Mouse (Mus musculus): ENCODE measurements around the gene Lhfp. TPM values are rescaled to one million over a fixed set of nuclear protein-coding genes. Genes with fewer than 3 reads are reported as not detected.
A peak's percentile ranks its signal among the peaks of the same experiment; 100 is the strongest.

The Lhfp gene
- not detected in 2 replicates for total RNA-seq (2014; fragmentation: Nextera tagmentation)
- not detected in 2 replicates for total RNA-seq (2017)

DNA sequence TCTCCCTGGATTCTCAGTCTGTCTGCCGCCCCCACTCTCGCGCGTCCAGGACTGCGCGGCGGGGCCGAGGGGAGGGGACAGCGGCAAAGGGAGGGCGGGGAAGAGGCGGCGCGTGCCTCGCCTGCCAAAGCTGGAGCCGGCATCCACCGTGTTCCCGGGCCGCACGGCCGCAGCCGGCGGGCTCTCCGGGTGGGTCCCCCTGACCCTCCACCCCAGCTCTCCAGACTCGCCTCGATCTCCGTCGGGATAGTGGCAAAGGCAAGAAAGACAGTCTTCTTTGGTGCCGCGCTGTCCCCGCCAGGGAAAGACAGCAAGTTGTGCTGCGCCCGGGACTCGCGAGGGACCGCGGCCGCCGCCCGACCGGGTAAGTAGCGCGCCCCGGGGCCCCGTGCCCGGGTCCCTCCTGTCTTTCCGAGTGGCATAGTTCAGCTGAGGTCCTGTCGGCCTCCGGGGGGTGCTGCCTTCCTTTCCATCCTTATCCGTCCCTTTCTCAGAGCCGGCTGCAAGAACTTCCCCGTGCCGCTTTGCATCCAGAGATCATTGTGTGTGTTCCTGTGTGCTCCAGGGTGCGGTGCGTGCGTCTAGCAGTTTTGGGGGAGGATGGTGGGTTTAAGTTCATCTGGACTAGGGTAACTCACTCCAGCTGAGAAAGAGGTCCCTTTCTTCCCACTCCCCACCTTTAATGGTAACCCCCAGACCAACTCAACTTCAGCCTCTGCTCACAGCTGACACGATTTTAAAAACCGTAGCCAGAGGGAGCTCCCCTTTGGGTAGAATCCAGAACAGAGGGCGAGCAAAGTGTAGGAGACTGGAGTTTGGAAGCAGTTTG is at the start of gene Lhfp:
TSS of gene Lhfp (plus strand) at position 118 of the 829 bp plus-strand sequence.
- ATAC-seq (replicated peaks; ENCODE audit: poor library complexity, severe bottlenecking) = peak; percentile 55

DNA sequence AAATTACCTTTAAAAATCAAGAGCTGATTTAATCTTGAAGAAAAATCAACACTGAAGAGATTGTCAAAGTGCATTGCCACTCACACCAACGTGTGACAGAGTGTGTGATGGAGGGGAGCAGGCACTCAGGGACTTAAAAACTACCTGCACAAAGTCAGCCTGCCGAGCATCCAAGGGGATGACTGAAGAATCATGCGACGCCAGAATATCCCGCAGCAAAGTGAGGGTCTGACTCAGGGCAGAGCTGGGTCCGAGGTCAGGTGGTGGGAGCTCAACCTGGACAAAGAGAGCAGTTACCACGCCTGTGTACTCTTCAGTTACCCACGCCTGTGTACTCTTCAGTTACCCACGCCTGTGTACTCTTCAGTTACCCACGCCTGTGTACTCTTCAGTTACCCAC is 48.0 kb upstream of the Lhfp start:
- ATAC-seq (replicated peaks; ENCODE audit: poor library complexity, severe bottlenecking) = no peak

DNA sequence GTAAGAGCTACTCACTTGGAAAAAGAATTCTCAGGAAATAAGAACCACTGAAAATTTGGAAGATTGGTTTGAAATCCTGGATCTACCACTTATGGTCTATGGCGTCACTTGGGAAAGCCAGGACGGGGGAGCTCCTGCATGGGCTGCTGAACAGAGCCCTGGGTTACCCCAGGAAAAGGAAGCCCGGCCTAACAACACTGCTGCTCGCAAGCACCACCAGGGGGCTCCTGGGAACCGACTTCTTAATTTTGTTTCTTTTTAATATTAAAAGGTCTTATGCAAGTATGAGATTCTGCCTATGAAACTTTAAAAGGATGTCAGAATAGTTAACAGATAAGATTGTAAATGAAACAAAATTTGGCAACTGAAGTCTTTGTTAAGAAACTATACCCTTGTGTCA is 46.7 kb upstream of the Lhfp start:
- no peak for ATAC-seq (replicated peaks; ENCODE audit: poor library complexity, severe bottlenecking)

DNA sequence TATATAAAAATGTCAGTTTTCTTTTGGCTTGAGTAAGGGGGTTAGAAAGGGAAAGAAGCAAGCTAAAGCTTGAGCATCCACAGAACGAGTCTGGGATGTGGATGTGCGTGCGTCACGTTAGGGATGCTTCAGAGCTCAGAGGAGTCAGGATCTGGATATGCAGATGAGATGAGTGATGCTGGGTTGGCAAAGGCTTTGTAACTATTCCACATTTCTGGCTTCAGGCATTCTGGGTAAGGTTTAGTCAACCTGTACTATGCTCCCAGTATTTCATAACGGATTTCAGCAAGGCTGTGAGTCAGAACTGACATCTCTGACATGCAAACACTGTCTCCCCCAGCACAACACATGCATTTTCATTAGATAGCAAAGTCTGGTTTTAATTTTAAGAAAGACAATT is 44.7 kb upstream of the Lhfp start:
- ATAC-seq (replicated peaks; ENCODE audit: poor library complexity, severe bottlenecking) = no peak

- ATAC-seq (replicated peaks; ENCODE audit: poor library complexity, severe bottlenecking) = no peak
Observed at GRCm38 (mm10) chr3:52997381-52997780, 43.9 kb upstream of the Lhfp start.

DNA sequence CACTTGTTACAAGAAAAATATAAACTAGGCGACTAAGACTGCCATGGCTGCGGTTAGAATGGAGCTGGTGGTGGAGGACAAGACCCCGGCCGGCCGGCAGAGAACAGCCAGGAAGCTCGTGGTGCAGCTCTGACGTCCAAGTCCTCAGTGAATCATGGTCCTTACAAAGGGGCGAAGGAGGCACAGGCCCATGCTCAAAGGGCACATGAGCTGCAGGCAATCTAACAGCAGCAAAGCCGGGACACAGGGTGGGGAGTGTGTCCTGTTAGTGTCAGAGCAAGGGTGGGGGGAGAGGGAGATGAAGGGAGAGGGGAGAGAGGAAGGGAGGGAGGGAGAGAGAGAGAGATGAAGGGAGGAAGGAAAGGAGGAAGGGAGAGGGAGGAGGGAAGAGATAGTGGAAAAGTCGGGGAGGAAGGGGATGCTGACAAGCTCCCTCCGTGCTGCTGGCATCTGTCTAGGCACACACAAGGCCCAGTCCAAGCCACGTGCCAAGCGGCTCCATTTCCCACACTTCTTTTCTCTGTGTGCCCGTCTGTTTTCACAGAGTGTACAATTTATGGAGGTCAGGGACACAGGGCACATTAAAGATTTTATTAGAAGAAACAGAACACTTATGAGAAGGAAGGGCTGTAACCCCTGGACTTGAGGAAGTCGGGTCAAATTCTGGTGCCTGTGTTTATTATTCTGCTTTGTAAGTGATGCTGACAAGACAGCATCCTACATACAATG is 42.1 kb upstream of the Lhfp start:
- ATAC-seq (replicated peaks; ENCODE audit: poor library complexity, severe bottlenecking) = no peak

DNA sequence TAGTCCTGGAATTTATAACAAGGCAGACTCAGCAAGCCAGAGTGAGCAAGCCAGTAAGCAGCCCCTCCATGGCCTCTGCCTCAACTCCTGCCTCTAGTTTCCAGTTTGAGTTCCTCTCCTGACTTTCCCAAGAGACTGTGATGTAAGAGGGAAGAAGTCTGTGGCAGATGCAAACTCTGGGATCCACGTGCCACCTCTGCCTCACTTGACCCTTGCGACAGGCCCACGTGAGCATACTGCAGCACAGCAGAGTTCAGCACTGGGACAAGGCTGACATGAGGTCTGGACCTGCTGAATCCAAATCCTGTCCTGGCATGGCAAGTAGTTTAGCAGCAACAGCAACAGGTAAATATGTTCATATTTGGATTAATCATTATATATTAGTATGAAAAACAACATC is 41.3 kb upstream of the Lhfp start:
- no peak for ATAC-seq (replicated peaks; ENCODE audit: poor library complexity, severe bottlenecking)

GRCm38 (mm10) chr3:53002076-53002475 is 39.3 kb upstream of the Lhfp start:
- ATAC-seq (replicated peaks; ENCODE audit: poor library complexity, severe bottlenecking) = no peak

DNA sequence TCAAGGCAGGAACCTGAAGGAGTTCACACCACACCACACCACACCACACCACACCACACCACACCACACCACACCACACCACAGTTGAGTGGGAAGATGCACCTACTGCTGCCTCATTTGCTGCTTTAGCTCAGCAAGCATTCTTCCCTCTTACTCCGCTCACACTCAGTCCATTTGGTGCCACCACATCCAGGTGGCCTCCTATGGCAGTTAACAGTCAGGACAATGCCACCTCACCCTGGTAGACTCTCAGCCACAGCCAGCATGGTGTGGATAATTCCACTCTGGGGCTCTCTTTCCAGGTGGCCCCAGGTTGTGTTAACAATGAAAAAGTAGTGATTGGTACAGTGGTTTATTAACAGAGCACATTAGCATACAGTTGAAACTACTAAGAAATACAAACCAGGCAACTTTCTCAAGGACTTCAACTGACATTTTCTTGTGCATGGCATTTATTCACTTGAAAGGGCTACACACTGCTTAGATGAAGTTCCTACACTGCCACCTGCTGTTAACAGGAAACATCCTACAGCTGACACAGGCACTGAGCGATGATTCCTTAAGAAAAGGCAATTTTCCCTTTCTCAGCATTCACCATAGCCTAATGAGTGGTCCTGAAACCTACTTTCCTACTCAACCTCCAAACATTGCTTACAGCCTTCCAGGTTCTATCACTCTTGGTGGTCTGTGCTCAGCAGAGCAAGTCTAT is 36.8 kb upstream of the Lhfp start:
- ATAC-seq (replicated peaks; ENCODE audit: poor library complexity, severe bottlenecking) = peak; percentile 46; the same call in 1 of the 2 replicates

DNA sequence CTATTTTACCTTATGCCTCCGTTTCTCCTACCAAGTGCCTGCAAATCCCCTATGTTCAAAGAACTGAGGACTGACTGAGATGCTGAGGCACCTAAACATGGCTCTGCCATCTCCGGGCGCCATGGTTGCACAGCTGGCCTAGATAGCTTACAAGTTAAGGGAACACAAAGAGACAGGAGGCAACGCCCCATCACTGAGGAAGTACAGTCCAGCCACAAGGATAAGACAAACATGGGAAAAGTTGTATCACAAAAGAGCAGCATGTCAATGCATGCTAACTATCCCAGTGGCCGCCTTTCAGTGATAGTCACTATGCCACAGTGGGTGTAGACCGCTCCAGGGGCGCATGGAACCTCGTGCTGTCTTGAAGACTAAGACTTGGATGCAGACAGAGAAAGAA is 33.9 kb upstream of the Lhfp start:
- ATAC-seq (replicated peaks; ENCODE audit: poor library complexity, severe bottlenecking) = no peak

- peak; percentile 98 for ATAC-seq (replicated peaks; ENCODE audit: poor library complexity, severe bottlenecking)
Observed at GRCm38 (mm10) chr3:53016436-53017340, 24.6 kb upstream of the Lhfp start, which contains the start of gene Cog6. Cog6 (minus strand) TSS chr3:53017237.

DNA sequence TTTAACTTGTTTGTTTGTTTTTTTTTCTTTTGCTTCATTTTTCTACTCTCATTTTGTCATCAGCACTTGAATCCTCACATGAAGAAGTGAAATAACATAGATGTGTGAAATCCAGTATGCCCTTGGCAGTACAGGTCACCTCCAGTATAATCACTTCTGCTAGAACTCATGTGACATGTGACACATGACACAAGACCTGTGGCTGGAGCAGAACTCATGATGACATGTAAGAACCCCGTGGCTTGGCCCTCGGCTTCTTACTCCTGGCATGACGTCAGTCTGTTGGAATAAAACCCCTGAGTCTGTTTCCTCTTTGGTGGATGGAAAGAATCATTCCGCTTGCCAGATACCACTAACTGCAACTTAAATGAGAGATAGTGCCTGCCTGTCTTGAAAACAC is 14.0 kb upstream of the Lhfp start:
- peak; percentile 57 for ATAC-seq (replicated peaks; ENCODE audit: poor library complexity, severe bottlenecking)

GRCm38 (mm10) chr3:53029046-53029445 is 12.3 kb upstream of the Lhfp start:
- ATAC-seq (replicated peaks; ENCODE audit: poor library complexity, severe bottlenecking) = peak; percentile 73; the same call in 1 of the 2 replicates

DNA sequence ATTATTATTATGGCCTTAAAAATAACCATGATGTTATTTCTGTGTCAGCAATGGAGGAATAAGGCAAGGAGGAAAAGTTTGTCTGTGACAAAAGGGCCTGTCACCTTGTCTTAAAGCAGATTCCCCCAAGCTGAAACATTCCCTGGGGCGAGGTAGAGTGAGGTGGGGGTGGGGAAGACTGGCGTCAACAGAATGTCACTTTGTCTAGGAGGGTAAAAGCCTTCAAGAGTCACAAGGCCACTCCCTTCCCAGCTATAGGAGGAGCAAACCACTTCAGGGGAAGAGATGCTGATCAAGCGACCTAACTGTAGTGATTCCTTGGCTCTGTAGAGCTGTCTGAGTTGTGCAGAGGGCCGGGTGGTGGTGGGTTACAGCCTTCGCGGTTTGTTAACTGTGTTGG is 9.7 kb upstream of the Lhfp start:
- ATAC-seq (replicated peaks; ENCODE audit: poor library complexity, severe bottlenecking) = no peak

GRCm38 (mm10) chr3:53032432-53032831 is 8.9 kb upstream of the Lhfp start:
- no peak for ATAC-seq (replicated peaks; ENCODE audit: poor library complexity, severe bottlenecking)

DNA sequence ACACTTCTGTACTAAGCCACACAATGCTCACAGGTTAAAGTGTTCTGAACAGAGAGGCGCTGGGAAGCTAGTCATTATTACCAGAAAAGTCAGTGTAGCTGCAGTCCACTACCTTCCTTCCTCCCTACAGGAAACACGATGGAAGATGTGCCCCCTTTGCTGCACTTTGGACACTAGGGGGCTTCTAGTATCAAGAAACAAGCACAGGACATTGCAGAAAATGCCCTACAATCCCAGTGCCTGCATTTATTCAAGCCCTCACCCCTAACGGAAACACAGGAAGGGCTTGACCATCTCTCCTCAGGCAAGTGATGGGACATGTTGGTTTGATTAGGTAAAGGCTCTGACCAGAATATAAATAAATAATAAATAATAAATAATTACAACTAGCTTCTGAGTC is 7.9 kb upstream of the Lhfp start:
- peak; percentile 43 for ATAC-seq (replicated peaks; ENCODE audit: poor library complexity, severe bottlenecking)

DNA sequence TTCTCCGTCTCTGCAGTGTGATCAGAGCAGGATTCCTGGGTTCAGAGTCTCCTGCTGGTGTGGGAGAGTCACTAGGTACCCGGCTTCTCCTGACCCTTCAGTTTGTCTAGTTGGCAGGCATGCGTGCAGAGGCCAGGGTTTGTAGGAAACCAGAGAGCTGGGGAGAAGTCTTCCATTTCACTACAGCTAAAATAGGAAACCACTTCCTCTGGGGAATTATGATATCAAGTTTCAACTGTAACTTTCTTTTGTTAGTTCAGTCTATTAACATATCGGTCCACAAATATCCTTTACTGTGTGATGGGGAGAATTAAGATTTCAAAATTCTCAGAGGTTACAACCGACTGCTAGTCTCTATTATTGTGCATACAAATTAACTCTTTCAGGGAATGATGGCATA is 5.3 kb upstream of the Lhfp start:
- ATAC-seq (replicated peaks; ENCODE audit: poor library complexity, severe bottlenecking) = no peak

DNA sequence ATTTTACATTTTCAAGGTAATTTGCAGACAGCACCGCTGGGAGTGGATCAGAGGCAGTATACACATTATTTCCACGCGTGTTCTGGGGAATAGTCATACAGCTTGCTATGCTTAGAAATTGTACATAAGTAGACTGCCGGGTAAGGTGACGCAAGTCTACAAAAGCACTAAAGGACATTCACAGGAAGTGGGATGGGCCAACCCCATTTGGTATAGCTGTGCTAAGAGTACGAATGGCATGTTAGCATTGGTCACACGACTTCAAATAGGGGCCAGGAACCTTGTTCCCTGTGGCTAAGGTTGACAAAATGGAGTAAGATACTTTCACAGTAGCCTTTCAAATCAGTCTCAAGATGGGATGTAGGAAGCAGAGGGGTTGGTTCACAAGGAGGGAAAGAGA is 4.4 kb upstream of the Lhfp start:
- peak; percentile 56 for ATAC-seq (replicated peaks; ENCODE audit: poor library complexity, severe bottlenecking)

GRCm38 (mm10) chr3:53038913-53039312 is 2.4 kb upstream of the Lhfp start:
- ATAC-seq (replicated peaks; ENCODE audit: poor library complexity, severe bottlenecking) = no peak

DNA sequence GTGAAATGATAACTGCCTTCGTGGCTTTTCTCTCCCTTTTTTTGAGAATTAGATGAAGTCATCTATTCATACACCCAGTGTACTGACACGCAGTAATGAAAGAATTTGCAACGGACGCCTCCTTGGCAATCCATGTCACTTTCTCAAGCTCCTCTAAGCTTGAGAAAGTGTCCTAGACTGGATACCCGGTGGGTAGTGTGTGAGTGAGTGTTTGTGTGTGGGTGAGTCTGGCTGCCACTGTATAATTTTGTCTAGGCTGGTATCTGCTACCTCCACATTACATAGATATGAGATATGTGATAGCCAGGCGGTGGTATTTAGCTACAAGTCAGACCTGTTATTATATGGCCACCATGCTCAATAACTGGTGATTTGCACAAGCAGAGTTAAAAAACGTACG is 1.6 kb upstream of the Lhfp start:
- ATAC-seq (replicated peaks; ENCODE audit: poor library complexity, severe bottlenecking) = no peak
